Mouse (Mus musculus) right cerebral cortex, adult 2 months (tissue): Measurements from ENCODE around the gene Slmap.
"Not testable (repeated sequence)": the region's sequence is repeated elsewhere in the genome, so short reads cannot be mapped to it uniquely, and the experiment has no call there.

ENCODE experiments used
- DNase-seq, 2 experiments: peaks; one replicate each; pipeline ENCODE4 v3.0.0; 2021 to 2022; ENCODE audit warnings: low spot score in 2 of 2

Slmap gene

GRCm38 (mm10) chr14:26532752-26533151 lies 2.0 kb downstream of the Slmap start:
- no peak for DNase-seq

GRCm38 (mm10) chr14:26531410-26532313 lies 3.1 kb downstream of the Slmap start:
- no peak for DNase-seq

GRCm38 (mm10) chr14:26530350-26530749 lies 4.4 kb downstream of the Slmap start:
- no peak for DNase-seq

- no peak for DNase-seq
Observed at GRCm38 (mm10) chr14:26528296-26528695, 6.4 kb downstream of the Slmap start.

GRCm38 (mm10) chr14:26525955-26526354 lies 8.8 kb downstream of the Slmap start:
- DNase-seq = no peak

- peak; percentile 54 to 62 for DNase-seq
Observed at GRCm38 (mm10) chr14:26523082-26523481, 11.6 kb downstream of the Slmap start.

GRCm38 (mm10) chr14:26519831-26520230 lies 14.9 kb downstream of the Slmap start:
- DNase-seq = no peak

GRCm38 (mm10) chr14:26517843-26518242 lies 16.9 kb downstream of the Slmap start:
- no peak for DNase-seq

GRCm38 (mm10) chr14:26516232-26516631 lies 18.5 kb downstream of the Slmap start:
- not testable (repeated sequence) for DNase-seq

- no peak for DNase-seq
Observed at GRCm38 (mm10) chr14:26515802-26516201, 18.9 kb downstream of the Slmap start.

GRCm38 (mm10) chr14:26510545-26510944 lies 24.2 kb downstream of the Slmap start:
- no peak for DNase-seq

- DNase-seq = no peak
Observed at GRCm38 (mm10) chr14:26508150-26508549, 26.6 kb downstream of the Slmap start.

GRCm38 (mm10) chr14:26507361-26507760 lies 27.4 kb downstream of the Slmap start:
- no peak for DNase-seq

- no peak for DNase-seq
Observed at GRCm38 (mm10) chr14:26504541-26504940, 30.2 kb downstream of the Slmap start.

- no peak for DNase-seq
Observed at GRCm38 (mm10) chr14:26500136-26500933, 34.4 kb downstream of the Slmap start.

- no peak for DNase-seq
Observed at GRCm38 (mm10) chr14:26495021-26495420, 39.7 kb downstream of the Slmap start.

- DNase-seq = peak; percentile 77
Observed at GRCm38 (mm10) chr14:26491150-26491549, 43.6 kb downstream of the Slmap start.

GRCm38 (mm10) chr14:26488329-26489020 lies 46.3 kb downstream of the Slmap start:
- DNase-seq = no peak

- DNase-seq = peak in 1 of 2 experiments; percentile 57
Observed at GRCm38 (mm10) chr14:26486416-26487198, 48.1 kb downstream of the Slmap start.

- DNase-seq = no peak
Observed at GRCm38 (mm10) chr14:26481457-26481856, 53.3 kb downstream of the Slmap start.

GRCm38 (mm10) chr14:26477738-26478137 lies 57.0 kb downstream of the Slmap start:
- DNase-seq = no peak
